Mouse (Mus musculus): ENCODE data around the gene Spcs2.

DNA sequence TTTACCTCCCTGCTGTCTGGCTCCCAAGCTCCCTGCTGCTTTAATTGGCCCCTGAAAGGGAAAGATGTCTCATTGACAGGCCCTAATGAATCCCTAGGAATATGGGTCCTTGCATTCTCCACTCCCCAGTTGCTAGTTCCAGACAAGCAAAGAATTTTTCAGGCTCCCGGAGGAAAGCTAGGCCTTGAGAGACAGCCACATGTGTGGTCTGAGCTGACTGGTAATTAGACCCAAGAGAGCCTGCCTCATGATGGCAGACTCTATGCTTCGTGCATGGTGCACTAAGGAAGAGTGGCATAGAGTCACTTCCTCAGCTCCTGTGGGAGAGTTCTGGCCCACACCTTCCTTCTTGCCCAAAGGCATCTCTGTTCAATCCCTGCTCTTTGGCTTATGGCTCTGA is 75.3 kb downstream of the Spcs2 start:
- TF ChIP-seq CTCF (IDR thresholded peaks at IDR 0.05; ENCODE audit: borderline replicate concordance, extremely low read depth, insufficient read depth, insufficient read length) (no peak), POLR2A (IDR thresholded peaks at IDR 0.05; ENCODE audit: borderline replicate concordance, extremely low read depth, insufficient read depth, insufficient read length, poor library complexity, severe bottlenecking) (no peak)
